Mouse (Mus musculus) liver, embryonic 14.5 days (tissue): Measurements from ENCODE around the gene Sema3a.

Experiments
- CTCF ChIP-seq: IDR thresholded peaks from 2 replicates; pipeline ENCODE4 v1.5.1; 2016; ENCODE audit warnings: antibody characterized with exemption, low read depth, control low read depth
- EP300 ChIP-seq: IDR thresholded peaks from 2 replicates; pipeline ENCODE4 v1.6.1; 2016; ENCODE audit warnings: antibody characterized with exemption, low read depth

DNA sequence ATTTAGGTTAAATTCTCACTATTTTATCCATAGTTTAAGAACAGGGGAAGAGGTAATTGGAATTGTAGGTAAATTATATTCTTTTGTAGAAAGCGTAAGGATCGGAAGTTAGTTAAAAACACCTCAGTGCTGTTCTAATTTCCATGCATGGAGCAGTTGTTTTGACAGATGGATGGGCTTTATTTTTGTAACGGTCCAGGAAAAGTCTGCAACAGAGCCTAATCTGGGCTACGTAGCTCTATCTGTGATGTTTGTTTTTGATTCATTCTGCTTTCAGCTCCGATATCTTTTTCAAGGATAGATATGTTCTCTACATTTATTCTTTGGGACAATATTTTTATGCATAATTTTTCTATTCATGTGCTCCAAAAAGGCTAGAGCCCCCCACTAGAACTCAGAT is 344.2 kb downstream of the Sema3a start:
- TF ChIP-seq CTCF (no peak), EP300 (no peak)
